Mouse (Mus musculus) forelimb bud, embryonic 11.5 days (tissue): ENCODE measurements around the gene Frem2.
A peak's percentile ranks its signal among the peaks of the same experiment; 100 is the strongest.

Experiments
- DNase-seq: peaks from one replicate; pipeline ENCODE4 v3.0.0-alpha.2; 2012; ENCODE audit warnings: low read depth, low spot score

Gene Frem2

GRCm38 (mm10) chr3:53656878-53657561 lies at the start of gene Frem2:
TSS of gene Frem2 (minus strand) at chr3:53657355.
- peak; percentile 87 for DNase-seq

GRCm38 (mm10) chr3:53705992-53706495 lies 48.9 kb upstream of the Frem2 start:
- DNase-seq: peak; percentile 32

- no peak for DNase-seq
Observed at GRCm38 (mm10) chr3:53703126-53703505, 46.0 kb upstream of the Frem2 start.

- DNase-seq: no peak
Observed at GRCm38 (mm10) chr3:53702421-53703125, 45.4 kb upstream of the Frem2 start.

- no peak for DNase-seq
Observed at GRCm38 (mm10) chr3:53701940-53702339, 44.8 kb upstream of the Frem2 start.

- DNase-seq: no peak
Observed at GRCm38 (mm10) chr3:53687776-53688175, 30.6 kb upstream of the Frem2 start.

GRCm38 (mm10) chr3:53682244-53682643 lies 25.1 kb upstream of the Frem2 start:
- DNase-seq: no peak

- DNase-seq: no peak
Observed at GRCm38 (mm10) chr3:53680816-53681215, 23.7 kb upstream of the Frem2 start.

- peak; percentile 46 for DNase-seq
Observed at GRCm38 (mm10) chr3:53674225-53674624, 17.1 kb upstream of the Frem2 start.

GRCm38 (mm10) chr3:53669736-53670135 lies 12.6 kb upstream of the Frem2 start:
- DNase-seq: no peak

- DNase-seq: no peak
Observed at GRCm38 (mm10) chr3:53657744-53658534, 784 bp upstream of the Frem2 start.

- no peak for DNase-seq
Observed at GRCm38 (mm10) chr3:53656328-53656877, 752 bp downstream of the Frem2 start.

- no peak for DNase-seq
Observed at GRCm38 (mm10) chr3:53655343-53655742, 1.8 kb downstream of the Frem2 start.

- no peak for DNase-seq
Observed at GRCm38 (mm10) chr3:53650003-53650748, 7.0 kb downstream of the Frem2 start.

- no peak for DNase-seq
Observed at GRCm38 (mm10) chr3:53649425-53649824, 7.7 kb downstream of the Frem2 start.

GRCm38 (mm10) chr3:53648902-53649301 lies 8.3 kb downstream of the Frem2 start:
- DNase-seq: no peak

GRCm38 (mm10) chr3:53635948-53636347 lies 21.2 kb downstream of the Frem2 start:
- no peak for DNase-seq

- DNase-seq: no peak
Observed at GRCm38 (mm10) chr3:53631126-53631525, 26.0 kb downstream of the Frem2 start.

- no peak for DNase-seq
Observed at GRCm38 (mm10) chr3:53630630-53631029, 26.5 kb downstream of the Frem2 start.

- DNase-seq: no peak
Observed at GRCm38 (mm10) chr3:53629966-53630365, 27.2 kb downstream of the Frem2 start.

- DNase-seq: no peak
Observed at GRCm38 (mm10) chr3:53623222-53623621, 33.9 kb downstream of the Frem2 start.
